Mouse (Mus musculus) limb, embryonic 12.5 days (tissue): Measurements from ENCODE around the gene Dhx15. TPM values are rescaled to one million over a fixed set of nuclear protein-coding genes. Genes with fewer than 3 reads are reported as not detected.

Experiments
- ATAC-seq: fragments of 200-750 bp; cut with Nextera tagmentation; 2 replicates; pipeline ENCODE4 v1.8.0; 2017; ENCODE audit warnings: low read depth, moderate TSS enrichment; ENCODE audit not compliant: insufficient number of reproducible peaks, insufficient read depth, low FRiP score, low TSS enrichment
- H3K27ac ChIP-seq: fragments of 300-500 bp; sonication (generic); 2 replicates; pipeline ENCODE4 v1.5.1; 2016; ENCODE audit warnings: mild to moderate bottlenecking, moderate library complexity
- H3K27me3 ChIP-seq: fragments of 300-500 bp; sonication (generic); 2 replicates; pipeline ENCODE4 v1.6.1; 2016; ENCODE audit warnings: mild to moderate bottlenecking, moderate library complexity
- H3K36me3 ChIP-seq: fragments of 300-500 bp; sonication (generic); 2 replicates; pipeline ENCODE4 v1.6.1; 2016; ENCODE audit warnings: mild to moderate bottlenecking, moderate library complexity
- H3K4me1 ChIP-seq: fragments of 300-500 bp; sonication (generic); replicated peaks from 2 replicates; pipeline ENCODE4 v1.6.1; 2016
- H3K4me2 ChIP-seq: fragments of 300-500 bp; sonication (generic); 2 replicates; pipeline ENCODE4 v1.6.1; 2016; ENCODE audit warnings: mild to moderate bottlenecking, moderate library complexity
- H3K4me3 ChIP-seq: fragments of 300-500 bp; sonication (generic); replicated peaks from 2 replicates; pipeline ENCODE4 v1.5.1; 2016; ENCODE audit warnings: mild to moderate bottlenecking
- H3K9ac ChIP-seq: fragments of 300-500 bp; sonication (generic); replicated peaks from 2 replicates; pipeline ENCODE4 v1.6.1; 2016; ENCODE audit warnings: mild to moderate bottlenecking, moderate library complexity
- H3K9me3 ChIP-seq: fragments of 300-500 bp; sonication (generic); 2 replicates; pipeline ENCODE4 v1.6.1; 2016; ENCODE audit warnings: mild to moderate bottlenecking, moderate library complexity
- WGBS: fragments of 180-500 bp; shearing (Covaris S2); methylation state at CpG from one replicate; pipeline ENCODE4 v1.1.7; 2016; 5-methylcytosine and 5-hydroxymethylcytosine counted together
- polyA plus RNA-seq: library from polyadenylated mRNA; unstranded; fragments of >200 nt; fragmentation: Nextera tagmentation; extraction: Ambion mirVana; gene quantifications from 2 replicates; pipeline ENCODE4 v1.2.1, GENCODE M21; 2016

The Dhx15 gene
- polyA plus RNA-seq, 1 experiment from 2014 or later, result 205 TPM

DNA sequence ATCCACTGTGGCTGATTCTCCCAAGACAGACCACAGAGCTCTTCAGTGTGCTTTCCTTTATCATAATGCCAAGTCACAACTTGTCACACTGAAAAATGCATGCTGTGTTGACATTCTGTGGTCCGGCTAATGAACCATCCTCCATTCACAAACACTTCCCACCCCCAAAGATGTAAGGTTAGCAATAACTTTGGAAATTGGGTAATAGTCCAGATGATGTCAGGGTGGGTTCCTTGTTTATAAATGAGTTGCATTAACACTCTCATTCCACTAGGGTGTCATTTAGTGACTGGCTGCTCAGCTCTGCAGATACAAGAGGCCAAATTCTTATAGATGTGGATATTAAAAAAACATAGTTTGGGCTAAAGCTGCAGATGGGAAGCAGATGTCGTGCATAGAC is 71.1 kb downstream of the Dhx15 start:
- no peak overlapping the region for H3K27ac ChIP-seq
- no peak for ATAC-seq
- no peak overlapping the region for H3K4me3 ChIP-seq
- no peaks in the 10 kb centered on the region for H3K9me3 ChIP-seq
- H3K4me1 ChIP-seq, result peaks cover 12% of the 10 kb centered on the region
- H3K27me3 ChIP-seq, result peaks cover 27% of the 10 kb centered on the region
- 84% methylated on average over 2 of the region's 2 CpGs for WGBS
- no peak overlapping the region for H3K9ac ChIP-seq
- no peaks in the 10 kb centered on the region for H3K36me3 ChIP-seq
- H3K4me2 ChIP-seq, result no peak overlapping the region

DNA sequence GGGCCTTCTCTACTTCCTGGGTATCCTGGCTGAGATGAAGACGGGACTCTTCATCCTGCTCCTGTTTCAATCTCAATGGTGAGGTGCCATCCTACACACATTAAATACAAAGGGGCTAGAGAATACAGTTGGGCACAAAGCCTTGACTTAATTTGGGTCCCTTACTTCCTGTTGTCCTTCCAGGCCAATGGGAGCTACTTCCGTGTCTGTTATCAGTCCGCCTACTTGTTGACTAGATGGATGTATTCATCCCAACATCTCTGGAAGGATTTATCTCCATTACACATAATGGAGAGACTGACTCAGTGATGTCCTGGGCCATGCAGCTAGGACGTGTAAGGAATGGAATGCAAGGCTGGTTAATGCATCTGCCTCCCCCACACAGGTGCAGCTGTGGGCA is 72.5 kb downstream of the Dhx15 start:
- Histone ChIP-seq H3K36me3 (no peaks in the 10 kb centered on the region), H3K27me3 (peaks cover 41% of the 10 kb centered on the region), H3K4me1 (peaks cover 24% of the 10 kb centered on the region), H3K27ac (no peak overlapping the region), H3K9ac (no peak overlapping the region), H3K4me2 (no peak overlapping the region), H3K9me3 (no peaks in the 10 kb centered on the region), H3K4me3 (no peak overlapping the region)
- WGBS, result 84% methylated on average over 4 of the region's 4 CpGs
- no peak for ATAC-seq

DNA sequence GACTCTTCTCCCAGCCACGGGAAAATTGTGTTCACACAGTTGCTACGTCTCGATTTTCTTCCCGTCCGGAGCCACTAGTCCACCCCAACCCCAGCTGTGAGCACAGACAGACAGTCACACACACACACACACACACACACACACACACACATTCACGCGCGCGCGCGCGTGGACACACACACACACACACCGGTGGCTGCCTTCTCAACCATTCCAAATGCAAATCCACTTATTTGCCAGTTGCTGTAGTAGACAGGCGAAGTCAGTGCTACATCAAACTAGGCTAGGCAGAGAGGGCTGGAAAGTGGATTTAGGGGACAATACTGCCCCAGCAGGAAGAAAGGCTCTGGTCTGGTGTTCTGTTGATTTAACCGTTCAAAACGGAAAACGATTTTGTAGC is 73.9 kb downstream of the Dhx15 start:
- Histone ChIP-seq H3K4me2 (peak overlapping the region; percentile 100), H3K36me3 (no peaks in the 10 kb centered on the region), H3K9me3 (no peaks in the 10 kb centered on the region), H3K9ac (no peak overlapping the region), H3K4me1 (peaks cover 33% of the 10 kb centered on the region), H3K27me3 (peaks cover 50% of the 10 kb centered on the region), H3K4me3 (peak overlapping the region; percentile 74), H3K27ac (no peak overlapping the region)
- WGBS, result 5% methylated on average over 17 of the region's 17 CpGs
- ATAC-seq, result no peak

DNA sequence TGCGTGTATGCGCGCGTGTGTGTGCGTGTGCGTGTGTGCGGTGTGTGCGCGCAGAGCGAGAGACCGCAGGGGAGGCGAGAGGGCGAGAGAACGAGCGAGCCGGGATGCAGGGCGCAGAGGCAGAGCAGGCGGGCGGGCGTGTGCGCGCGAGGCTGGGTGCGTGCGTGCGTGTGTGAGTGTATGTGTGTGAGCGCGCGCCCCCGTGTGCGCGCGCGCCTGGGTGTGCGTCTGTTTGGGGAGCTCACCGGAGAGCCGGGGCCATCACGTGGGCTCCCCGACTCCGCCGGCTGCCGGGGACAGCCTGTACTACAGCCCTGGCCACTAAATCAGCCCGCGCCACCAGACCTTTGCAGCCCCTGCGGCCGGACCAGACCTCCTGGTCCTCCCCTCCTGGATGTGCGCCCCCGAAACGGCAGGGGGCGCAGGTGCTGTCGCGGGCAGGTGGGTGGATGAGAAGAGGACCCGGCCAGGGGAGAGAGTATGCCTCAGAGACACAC is 74.4 kb downstream of the Dhx15 start:
- ATAC-seq, result peak; percentile 85
- Histone ChIP-seq H3K9ac (peak overlapping the region; percentile 65), H3K9me3 (no peaks in the 10 kb centered on the region), H3K4me2 (peak overlapping the region; percentile 100), H3K27ac (no peak overlapping the region), H3K27me3 (peaks cover 54% of the 10 kb centered on the region), H3K4me1 (peaks cover 33% of the 10 kb centered on the region), H3K36me3 (no peaks in the 10 kb centered on the region), H3K4me3 (peak overlapping the region; percentile 74)
- under 1% methylated on average over 47 of the region's 53 CpGs for WGBS

DNA sequence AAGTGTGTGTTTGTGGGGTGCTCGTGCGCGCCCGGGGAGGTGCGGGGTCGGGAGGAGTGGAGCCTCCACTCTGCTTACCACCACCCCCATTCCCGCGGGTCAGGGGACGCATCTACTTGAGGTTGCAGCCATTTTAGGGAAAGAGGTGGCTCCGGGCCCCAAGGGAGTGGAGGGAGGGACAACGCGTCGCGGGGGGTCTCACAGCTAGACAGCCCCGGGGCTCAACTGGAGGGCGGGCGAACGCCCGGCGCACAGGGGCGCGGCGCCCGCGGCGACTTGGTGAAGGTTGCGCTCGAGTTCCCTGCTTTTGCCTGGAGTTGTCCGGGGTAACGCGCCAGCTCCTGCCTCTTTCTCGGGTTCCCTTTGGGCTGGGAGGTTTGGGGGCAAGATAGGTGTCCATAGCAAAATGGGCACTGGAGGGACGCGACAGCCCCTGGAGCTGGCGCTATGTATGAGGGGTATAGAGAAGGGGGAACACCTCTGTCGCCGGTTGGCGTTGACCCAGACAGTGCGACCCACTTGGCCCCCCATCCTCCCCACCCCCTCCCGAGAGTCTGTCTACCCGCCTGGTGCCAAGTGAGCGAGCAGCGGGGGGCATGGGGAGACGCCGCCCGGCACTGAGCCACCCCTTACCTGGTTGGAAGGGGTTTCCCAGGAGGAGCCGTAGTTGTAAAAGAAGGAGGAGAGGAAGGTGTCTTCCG is 75.4 kb downstream of the Dhx15 start:
- Histone ChIP-seq H3K9ac (peak overlapping the region; percentile 65), H3K27me3 (peaks cover 64% of the 10 kb centered on the region), H3K27ac (no peak overlapping the region), H3K4me2 (peak overlapping the region; percentile 100), H3K9me3 (no peaks in the 10 kb centered on the region), H3K4me1 (peaks cover 33% of the 10 kb centered on the region), H3K4me3 (peak overlapping the region; percentile 74), H3K36me3 (no peaks in the 10 kb centered on the region)
- under 1% methylated on average over 48 of the region's 48 CpGs for WGBS
- ATAC-seq, result 0 out of 2 replicates have a peak, but pooled peaks have one; percentile 3

DNA sequence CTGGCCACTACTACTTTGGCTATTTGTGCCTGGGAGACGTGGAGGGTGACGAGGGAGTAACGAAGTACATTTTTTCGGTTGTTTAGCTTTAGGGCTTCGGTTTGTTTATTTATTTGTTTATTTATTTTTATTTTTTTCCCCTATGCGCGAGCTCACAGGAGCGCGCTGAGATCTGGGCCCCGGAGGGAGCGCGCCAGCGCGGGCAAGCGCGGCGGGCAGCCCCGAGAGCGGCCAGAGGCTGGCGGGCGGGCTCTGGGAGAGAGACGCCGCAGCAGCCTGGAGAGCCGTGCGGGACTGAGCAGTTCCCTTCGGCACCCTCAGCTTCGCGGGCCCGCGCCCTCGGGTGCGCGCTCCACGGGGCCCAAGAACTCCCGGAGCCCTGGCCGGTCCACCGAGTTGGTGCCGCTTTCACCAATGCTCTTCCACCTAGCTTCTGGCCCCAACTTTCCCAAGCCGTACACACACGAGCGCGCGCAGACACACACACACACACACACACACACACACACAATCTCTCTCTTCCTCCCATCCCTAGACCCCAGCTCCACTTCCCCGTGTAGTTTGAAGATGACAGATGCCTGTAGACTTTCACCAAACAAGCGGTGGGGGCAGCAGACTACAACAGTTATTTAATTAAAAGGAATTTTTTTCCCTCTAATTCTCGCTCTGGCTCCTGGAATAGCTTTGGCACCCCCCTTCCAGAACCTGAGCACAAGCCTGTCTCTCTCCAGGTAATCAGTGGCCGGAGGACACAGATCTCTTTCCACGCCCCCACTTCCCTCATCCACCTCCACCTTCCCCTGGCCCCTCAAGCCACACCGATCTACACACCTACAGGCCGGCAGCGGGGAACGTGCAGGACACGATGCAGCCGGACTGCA is 76.2 kb downstream of the Dhx15 start:
- Histone ChIP-seq H3K9ac (peak overlapping the region; percentile 65), H3K4me2 (peak overlapping the region; percentile 100), H3K36me3 (no peaks in the 10 kb centered on the region), H3K4me3 (peak overlapping the region; percentile 74), H3K4me1 (peaks cover 33% of the 10 kb centered on the region), H3K27me3 (peaks cover 72% of the 10 kb centered on the region), H3K27ac (no peak overlapping the region), H3K9me3 (no peaks in the 10 kb centered on the region)
- WGBS, result under 1% methylated on average over 40 of the region's 54 CpGs
- ATAC-seq, result 0 out of 2 replicates have a peak, but pooled peaks have one; percentile 0

DNA sequence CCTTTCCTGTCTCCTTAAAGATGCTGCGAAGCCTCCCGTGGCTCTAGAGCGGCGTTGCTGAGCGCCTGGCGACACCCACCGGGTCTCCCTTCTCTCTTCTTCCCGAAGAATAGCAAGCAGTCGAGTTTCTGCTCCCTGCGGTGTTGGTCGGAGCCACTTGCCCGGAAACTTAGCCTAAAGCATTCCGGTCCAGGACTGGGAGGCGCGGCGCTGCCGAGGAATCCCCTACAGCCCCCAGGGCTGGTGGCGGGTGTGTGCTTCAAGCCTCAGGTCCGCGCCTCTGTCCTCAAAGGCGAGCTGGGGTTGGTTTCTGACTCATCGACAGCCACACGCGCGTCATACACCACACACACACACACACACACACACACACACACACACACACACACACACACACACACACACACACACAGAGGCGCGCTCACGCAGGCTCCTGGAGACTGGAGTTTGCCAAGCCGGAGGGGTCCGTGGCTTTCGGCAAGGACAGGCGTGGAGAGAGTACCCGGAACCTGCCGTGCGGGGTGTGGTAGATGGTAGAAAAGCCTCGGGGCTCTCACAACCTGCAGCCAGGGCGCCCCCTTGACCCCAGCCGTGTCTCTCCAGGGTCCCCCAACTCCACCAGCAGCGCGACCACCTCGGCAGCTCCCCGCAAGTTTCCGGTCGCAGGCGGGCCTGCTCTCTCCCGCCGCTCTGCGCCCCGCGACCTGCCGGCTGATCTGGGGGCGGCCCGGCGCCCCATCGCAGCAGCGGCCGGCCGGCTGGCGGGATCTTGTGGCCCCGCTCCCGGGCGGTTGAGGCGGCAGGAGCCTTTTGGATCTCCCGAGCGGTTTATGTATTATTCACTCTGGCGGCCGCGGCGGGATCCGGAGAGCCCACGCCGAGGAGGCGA is 77.1 kb downstream of the Dhx15 start:
- no peak for ATAC-seq
- Histone ChIP-seq H3K36me3 (no peaks in the 10 kb centered on the region), H3K9ac (peak overlapping the region; percentile 65), H3K9me3 (no peaks in the 10 kb centered on the region), H3K4me3 (peak overlapping the region; percentile 74), H3K4me2 (peak overlapping the region; percentile 100), H3K27me3 (peaks cover 77% of the 10 kb centered on the region), H3K4me1 (peaks cover 33% of the 10 kb centered on the region), H3K27ac (no peak overlapping the region)
- WGBS, result under 1% methylated on average over 71 of the region's 73 CpGs

DNA sequence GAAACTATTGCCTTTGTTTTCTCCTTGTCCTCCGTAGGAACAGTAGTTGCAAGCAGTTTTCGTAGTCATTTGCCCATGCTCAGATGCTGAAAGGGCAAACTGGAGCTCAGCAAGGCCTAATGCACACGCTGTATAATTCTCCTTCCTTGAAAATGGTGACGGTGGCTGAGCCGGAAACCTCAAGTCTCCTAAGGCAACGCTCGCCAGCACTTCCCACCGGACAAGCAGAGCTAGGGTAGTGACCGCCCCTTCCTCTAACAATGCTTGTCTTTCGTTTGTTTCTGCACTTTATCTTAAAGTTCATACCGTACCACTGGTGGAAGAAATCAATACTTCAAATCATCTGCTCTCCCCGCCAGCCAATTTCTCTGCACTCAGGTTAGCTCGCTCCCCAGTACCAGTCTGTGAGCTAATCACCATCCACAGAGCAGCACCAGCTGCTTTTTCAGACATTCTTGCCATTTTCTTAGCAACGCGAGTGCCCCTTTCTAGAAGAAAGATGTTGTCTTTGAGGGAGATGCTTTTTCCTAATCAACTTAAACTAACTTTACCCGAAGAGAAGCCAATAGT is 78.0 kb downstream of the Dhx15 start:
- H3K36me3 ChIP-seq, result no peaks in the 10 kb centered on the region
- no peak for ATAC-seq
- peak overlapping the region; percentile 100 for H3K4me2 ChIP-seq
- WGBS, result 4% methylated on average over 16 of the region's 16 CpGs
- no peak overlapping the region for H3K27ac ChIP-seq
- peak overlapping the region; percentile 74 for H3K4me3 ChIP-seq
- H3K27me3 ChIP-seq, result peaks cover 74% of the 10 kb centered on the region
- H3K4me1 ChIP-seq, result peaks cover 33% of the 10 kb centered on the region
- H3K9me3 ChIP-seq, result no peaks in the 10 kb centered on the region
- no peak overlapping the region for H3K9ac ChIP-seq

DNA sequence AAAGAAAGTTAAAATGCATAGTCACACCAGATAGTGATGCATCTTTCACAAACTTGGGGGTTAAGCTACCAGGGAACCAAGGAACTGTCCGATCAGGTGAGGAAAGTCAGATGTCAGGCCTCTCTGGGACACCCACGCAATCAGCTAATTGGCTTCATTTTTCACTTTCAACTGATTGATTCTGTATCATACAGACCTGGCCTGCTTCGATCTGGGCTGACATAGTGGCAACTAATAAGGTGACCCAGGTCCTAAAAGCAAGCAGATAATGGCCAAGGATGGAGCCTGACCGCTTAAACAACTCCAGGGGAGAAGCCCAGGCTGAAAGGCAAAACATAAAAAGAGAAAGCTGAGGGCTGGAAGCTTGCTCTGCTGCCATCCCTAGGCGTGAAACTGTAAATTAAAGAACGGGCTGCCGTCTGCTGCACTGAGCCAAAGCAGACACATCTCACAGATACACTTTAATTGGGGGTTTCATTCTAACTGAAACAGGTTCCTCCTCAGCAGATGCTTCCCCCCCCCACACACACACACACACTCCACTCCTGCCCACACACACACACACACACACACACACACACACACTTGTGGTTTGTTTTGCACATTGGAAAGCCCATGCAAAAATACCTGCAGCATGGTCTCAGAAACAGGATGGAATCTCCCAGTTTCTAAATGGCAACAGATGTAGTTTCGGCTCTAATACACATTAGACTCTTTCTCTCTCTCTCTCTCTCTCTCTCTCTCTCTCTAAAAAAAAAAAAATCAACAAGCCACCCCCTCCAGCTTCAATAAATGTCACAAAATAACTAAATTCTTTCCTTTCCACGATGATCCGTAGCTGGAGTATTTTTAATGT is 79.3 kb downstream of the Dhx15 start:
- Histone ChIP-seq H3K27me3 (peaks cover 68% of the 10 kb centered on the region), H3K27ac (no peak overlapping the region), H3K4me3 (no peak overlapping the region), H3K4me1 (peaks cover 30% of the 10 kb centered on the region), H3K9me3 (no peaks in the 10 kb centered on the region), H3K4me2 (no peak overlapping the region), H3K9ac (no peak overlapping the region), H3K36me3 (no peaks in the 10 kb centered on the region)
- no peak for ATAC-seq
- 41% methylated on average over 10 of the region's 10 CpGs for WGBS
